Mouse (Mus musculus): Measurements from ENCODE around the gene Ypel2. TPM values are rescaled to one million over a fixed set of nuclear protein-coding genes. Genes with fewer than 3 reads are reported as not detected.

The Ypel2 gene
- polyA plus RNA-seq, 1 experiment: 6.3 TPM

DNA sequence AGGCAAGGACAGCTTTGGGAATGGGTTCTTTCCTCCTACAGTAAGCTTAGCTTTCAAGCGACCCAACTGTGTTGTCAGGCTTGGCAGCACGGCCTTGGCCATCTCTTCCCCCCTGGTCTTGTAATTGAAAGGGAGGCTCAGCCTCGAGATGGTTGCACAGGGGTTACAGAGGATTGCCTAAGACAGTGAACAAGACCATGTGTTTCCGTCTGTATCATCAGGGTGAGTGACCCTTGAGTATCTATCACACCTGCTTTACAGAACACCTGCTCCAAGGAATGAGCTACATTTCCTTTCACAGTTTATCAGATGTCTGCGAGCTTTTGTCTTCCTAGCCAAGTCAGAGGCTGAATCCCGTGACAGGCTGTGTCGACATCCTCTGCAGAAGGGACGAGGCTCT, 48.4 kb downstream of the Ypel2 start:
- DNase-seq (ENCODE audit: low read depth): no peak
- no peak for TF ChIP-seq CTCF (IDR thresholded peaks at IDR 0.05; ENCODE audit: borderline replicate concordance, extremely low read depth, insufficient read depth, insufficient read length)
- no peak for TF ChIP-seq POLR2A (IDR thresholded peaks at IDR 0.05; ENCODE audit: borderline replicate concordance, extremely low read depth, insufficient read depth, insufficient read length, poor library complexity, severe bottlenecking)

DNA sequence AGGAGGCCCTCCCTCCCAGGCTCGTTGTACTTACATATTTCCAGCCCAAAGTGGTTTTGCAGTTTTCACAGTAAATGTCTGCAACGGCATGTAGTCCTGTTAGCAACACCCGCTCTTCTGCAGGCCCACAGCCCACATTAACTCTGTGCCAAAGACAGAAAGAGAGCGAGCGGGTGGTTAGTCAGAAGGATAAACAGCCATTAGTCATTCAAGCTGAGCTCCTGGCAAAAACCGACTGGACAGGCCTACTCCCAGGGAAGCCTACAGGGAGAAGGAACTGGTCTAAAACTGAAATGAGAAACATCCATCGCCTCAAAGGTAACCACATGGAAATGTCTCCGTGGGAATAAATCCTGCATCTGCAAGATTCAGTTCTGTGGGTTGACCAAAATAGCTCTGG, 49.0 kb downstream of the Ypel2 start:
- DNase-seq (ENCODE audit: low read depth): no peak
- TF ChIP-seq CTCF (IDR thresholded peaks at IDR 0.05; ENCODE audit: borderline replicate concordance, extremely low read depth, insufficient read depth, insufficient read length) (no peak), POLR2A (IDR thresholded peaks at IDR 0.05; ENCODE audit: borderline replicate concordance, extremely low read depth, insufficient read depth, insufficient read length, poor library complexity, severe bottlenecking) (no peak)

DNA sequence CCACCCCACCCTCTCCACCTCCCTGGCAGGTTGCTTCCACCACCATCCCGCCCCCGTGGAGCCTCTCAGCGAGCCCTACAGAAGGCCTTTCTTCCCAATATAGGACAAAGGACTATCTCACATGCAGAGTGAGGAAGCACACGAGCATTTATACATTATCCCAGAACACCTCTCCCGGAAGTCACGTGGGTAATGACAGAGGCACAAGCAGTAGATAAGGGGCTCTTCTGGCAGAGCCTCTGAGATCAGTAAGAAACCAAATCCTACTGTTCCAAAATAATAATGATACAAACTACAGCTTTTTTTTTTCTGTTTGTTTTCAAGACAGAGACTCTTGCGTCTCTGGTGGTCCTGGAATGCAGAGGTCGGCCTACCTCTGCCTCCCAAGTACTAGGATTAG, 51.6 kb downstream of the Ypel2 start:
- no peak for TF ChIP-seq CTCF (IDR thresholded peaks at IDR 0.05; ENCODE audit: borderline replicate concordance, extremely low read depth, insufficient read depth, insufficient read length)
- TF ChIP-seq POLR2A (IDR thresholded peaks at IDR 0.05; ENCODE audit: borderline replicate concordance, extremely low read depth, insufficient read depth, insufficient read length, poor library complexity, severe bottlenecking): no peak

DNA sequence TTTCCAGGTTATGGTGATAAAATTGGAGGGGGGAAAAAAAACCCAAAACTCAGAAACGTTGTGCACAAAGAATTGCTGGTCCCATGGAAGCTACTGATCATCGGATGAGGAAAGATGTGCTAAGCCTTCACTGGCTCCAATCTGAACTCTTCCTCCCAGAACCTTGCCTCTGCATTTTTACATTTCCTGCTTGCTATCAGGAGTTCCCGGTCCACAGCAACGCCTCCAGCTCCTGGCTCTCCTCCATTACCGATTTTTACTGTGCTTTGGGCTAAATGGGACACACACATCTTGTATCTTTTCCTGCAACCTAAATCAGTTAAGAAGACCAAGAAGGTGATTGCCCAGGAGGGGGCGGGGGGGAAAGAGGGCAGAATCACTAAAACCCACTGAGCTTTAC, 54.0 kb downstream of the Ypel2 start:
- no peak for DNase-seq (ENCODE audit: low read depth)
- no peak for TF ChIP-seq CTCF (IDR thresholded peaks at IDR 0.05; ENCODE audit: borderline replicate concordance, extremely low read depth, insufficient read depth, insufficient read length)
- no peak for TF ChIP-seq POLR2A (IDR thresholded peaks at IDR 0.05; ENCODE audit: borderline replicate concordance, extremely low read depth, insufficient read depth, insufficient read length, poor library complexity, severe bottlenecking)

More for the DNA sequence above, 51.6 kb downstream of the Ypel2 start:
- DNase-seq (ENCODE audit: low read depth): no peak

DNA sequence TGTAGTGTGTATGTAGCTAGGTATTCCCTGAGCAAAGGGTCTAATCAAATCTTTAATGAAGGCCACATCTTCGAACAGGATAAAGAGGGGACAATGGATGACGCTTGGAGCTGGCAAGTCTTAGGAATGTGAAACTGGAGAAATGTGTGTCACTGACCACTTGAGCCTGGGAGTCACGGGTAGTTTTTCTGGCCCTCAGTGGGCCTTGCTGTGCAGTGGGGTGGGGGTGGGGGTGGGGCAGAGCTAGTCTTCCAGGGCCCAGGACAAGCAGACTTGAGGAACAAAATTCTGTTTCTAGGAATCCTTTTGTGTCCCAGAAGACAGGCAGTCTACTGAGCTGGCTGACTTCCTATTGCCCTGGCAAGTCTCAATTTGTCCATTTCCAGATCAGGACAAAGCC, 55.0 kb downstream of the Ypel2 start:
- TF ChIP-seq CTCF (IDR thresholded peaks at IDR 0.05; ENCODE audit: borderline replicate concordance, extremely low read depth, insufficient read depth, insufficient read length) (no peak), POLR2A (IDR thresholded peaks at IDR 0.05; ENCODE audit: borderline replicate concordance, extremely low read depth, insufficient read depth, insufficient read length, poor library complexity, severe bottlenecking) (no peak)

DNA sequence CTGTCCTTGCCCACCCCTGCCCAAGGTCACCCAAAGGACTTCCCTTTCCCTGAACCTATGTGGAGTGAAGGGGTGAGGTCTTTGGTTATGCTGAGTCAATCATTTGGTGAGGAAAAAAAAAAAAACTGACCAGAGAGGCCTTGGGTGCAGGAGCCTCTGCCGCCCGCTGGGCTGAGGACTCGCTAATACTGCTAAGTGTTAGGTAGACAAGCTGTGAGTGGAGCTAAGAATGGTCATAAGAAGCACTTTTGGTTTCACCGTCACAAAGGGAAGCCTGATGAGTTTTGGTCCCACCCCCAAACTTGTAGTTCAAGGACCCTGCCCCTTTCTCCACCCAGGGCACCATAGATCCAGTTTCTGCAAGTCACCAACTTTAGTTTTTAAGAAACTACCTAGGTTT, 55.4 kb downstream of the Ypel2 start:
- TF ChIP-seq POLR2A (IDR thresholded peaks at IDR 0.05; ENCODE audit: borderline replicate concordance, extremely low read depth, insufficient read depth, insufficient read length, poor library complexity, severe bottlenecking) (no peak), CTCF (IDR thresholded peaks at IDR 0.05; ENCODE audit: borderline replicate concordance, extremely low read depth, insufficient read depth, insufficient read length) (no peak)
- no peak for DNase-seq (ENCODE audit: low read depth)

More for the DNA sequence above, 55.0 kb downstream of the Ypel2 start:
- no peak for DNase-seq (ENCODE audit: low read depth)

DNA sequence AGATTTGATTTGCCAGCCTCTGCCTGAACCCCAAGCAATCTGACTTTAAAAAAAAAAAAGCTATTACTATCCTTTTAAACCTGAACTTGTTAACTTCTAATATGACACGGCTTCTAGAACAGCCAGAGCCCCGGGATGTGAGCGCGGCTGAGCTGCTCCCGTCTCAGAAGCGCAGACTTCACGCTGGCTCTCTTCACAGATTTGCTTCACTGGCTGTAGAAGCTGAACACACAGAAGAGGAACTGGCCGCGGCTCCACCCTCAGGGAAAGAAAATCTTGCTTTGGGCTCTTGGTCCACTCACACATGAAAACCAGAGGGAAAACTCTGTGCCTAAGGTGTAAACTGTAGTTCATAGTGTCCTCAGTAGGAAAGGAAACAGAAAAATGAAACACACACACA, 56.6 kb downstream of the Ypel2 start:
- DNase-seq (ENCODE audit: low read depth): no peak
- no peak for TF ChIP-seq POLR2A (IDR thresholded peaks at IDR 0.05; ENCODE audit: borderline replicate concordance, extremely low read depth, insufficient read depth, insufficient read length, poor library complexity, severe bottlenecking)
- no peak for TF ChIP-seq CTCF (IDR thresholded peaks at IDR 0.05; ENCODE audit: borderline replicate concordance, extremely low read depth, insufficient read depth, insufficient read length)

DNA sequence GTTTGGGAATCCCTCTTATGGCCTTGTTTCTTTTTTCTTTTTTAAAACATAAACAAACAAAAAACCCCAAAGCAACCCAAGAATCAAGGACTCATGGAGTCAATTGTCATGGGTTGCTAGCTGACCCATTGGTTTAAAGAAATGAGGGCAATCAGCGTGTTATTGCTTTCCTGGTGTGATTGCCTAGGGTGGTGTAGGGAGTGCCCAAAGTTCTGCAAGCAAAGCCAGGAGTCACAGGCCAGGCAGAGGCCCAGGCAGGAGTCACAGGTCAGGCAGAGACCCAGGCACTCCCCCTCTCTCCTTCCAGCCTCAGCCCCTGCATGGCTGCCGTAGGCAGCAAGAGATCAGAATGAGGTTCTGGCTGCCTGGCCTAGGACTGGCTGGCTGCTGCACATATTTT, 58.6 kb downstream of the Ypel2 start:
- TF ChIP-seq CTCF (IDR thresholded peaks at IDR 0.05; ENCODE audit: borderline replicate concordance, extremely low read depth, insufficient read depth, insufficient read length): no peak
- no peak for TF ChIP-seq POLR2A (IDR thresholded peaks at IDR 0.05; ENCODE audit: borderline replicate concordance, extremely low read depth, insufficient read depth, insufficient read length, poor library complexity, severe bottlenecking)

DNA sequence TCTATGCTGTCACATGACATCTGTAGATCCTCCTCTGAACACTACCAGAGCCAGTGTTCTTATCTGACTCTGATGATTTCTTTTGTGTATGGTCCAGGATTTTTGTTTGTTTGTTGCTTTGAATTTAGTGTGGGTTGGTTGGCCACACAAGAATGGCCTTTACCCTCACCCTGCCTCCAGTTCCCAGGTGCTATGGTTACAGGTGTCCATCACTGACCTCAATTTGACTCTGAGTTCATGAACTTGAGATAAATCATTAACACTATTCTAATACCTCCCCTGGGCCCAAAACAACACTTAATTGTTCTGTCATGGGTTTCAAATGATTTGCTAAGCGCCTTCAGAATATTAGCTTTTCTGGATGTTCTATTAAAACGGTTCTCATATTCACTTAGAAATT, 61.3 kb downstream of the Ypel2 start:
- no peak for DNase-seq (ENCODE audit: low read depth)
- TF ChIP-seq CTCF (IDR thresholded peaks at IDR 0.05; ENCODE audit: borderline replicate concordance, extremely low read depth, insufficient read depth, insufficient read length) (no peak), POLR2A (IDR thresholded peaks at IDR 0.05; ENCODE audit: borderline replicate concordance, extremely low read depth, insufficient read depth, insufficient read length, poor library complexity, severe bottlenecking) (no peak)

More for the DNA sequence above, 58.6 kb downstream of the Ypel2 start:
- no peak for DNase-seq (ENCODE audit: low read depth)

DNA sequence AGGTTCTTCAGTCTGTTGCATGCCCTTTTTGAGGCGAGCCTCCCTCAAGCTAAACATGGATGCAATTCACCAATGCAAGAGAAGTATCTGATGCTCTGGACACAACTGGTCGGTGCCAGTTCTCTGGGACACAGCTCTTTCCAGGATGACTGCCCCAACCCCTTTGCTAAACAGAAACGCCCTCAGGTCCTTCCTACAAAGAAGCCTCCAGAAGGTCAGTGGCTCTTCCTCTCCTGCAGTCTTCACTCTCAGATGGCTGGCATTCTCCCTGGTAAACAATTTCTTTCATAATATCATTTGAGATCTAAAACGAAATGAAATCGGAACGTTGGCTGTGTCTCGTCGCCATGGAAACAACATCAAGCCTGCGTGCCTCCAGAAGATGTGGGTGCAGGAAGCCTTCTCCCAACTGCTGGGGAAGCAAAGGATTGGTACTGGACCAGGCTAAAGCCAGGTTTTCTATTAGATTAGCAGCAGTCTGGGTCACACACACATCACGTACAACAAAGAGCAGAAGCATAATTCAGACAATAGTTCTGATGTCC, 62.8 kb downstream of the Ypel2 start:
- peak; percentile 71 for DNase-seq (ENCODE audit: low read depth)

DNA sequence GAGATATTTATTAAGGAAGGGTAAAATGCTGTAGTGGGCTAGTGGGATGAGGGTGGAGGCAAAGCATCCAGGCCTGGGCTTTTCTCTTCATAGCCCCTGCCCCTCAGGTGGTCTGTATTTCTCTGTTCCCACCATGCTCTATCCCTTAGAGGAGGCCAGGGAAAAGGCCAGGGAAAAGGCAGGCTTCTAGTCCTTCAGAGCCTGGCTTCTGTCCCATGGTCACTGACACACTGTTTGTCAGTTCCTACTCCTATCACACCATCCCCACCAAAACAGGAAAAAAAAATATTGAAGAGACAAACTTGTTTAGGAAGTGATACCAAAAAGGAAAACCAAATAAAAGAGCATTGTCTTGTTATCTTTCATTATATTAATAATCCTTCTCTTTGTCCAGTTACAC, 63.5 kb downstream of the Ypel2 start:
- DNase-seq (ENCODE audit: low read depth): no peak
- TF ChIP-seq CTCF (IDR thresholded peaks at IDR 0.05; ENCODE audit: borderline replicate concordance, extremely low read depth, insufficient read depth, insufficient read length) (no peak), POLR2A (IDR thresholded peaks at IDR 0.05; ENCODE audit: borderline replicate concordance, extremely low read depth, insufficient read depth, insufficient read length, poor library complexity, severe bottlenecking) (no peak)

More for the DNA sequence above, 62.8 kb downstream of the Ypel2 start:
- TF ChIP-seq POLR2A (IDR thresholded peaks at IDR 0.05; ENCODE audit: borderline replicate concordance, extremely low read depth, insufficient read depth, insufficient read length, poor library complexity, severe bottlenecking) (no peak), CTCF (IDR thresholded peaks at IDR 0.05; ENCODE audit: borderline replicate concordance, extremely low read depth, insufficient read depth, insufficient read length) (no peak)

DNA sequence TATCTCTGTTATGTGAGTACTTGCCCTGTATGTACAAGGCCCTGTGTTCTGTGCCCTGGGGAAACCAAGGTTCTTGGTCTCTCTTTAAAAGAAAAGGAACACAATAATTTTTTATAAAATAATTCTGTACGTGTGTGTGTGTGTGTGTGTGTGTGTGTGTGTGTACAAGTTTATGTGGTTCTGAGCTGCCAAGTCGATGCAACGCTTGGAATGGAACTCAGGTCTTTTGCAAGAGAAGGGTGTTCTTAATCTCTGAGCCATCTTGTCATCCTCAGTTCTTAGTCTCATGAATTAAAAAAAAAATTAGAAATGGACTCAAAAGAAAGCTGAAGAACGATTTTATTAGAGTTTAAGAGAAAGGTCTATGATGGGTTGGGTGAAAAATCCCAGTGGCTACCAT, 64.0 kb downstream of the Ypel2 start:
- no peak for TF ChIP-seq POLR2A (IDR thresholded peaks at IDR 0.05; ENCODE audit: borderline replicate concordance, extremely low read depth, insufficient read depth, insufficient read length, poor library complexity, severe bottlenecking)
- TF ChIP-seq CTCF (IDR thresholded peaks at IDR 0.05; ENCODE audit: borderline replicate concordance, extremely low read depth, insufficient read depth, insufficient read length): no peak
- no peak for DNase-seq (ENCODE audit: low read depth)

Measured in brain, embryonic 14.5 days (tissue).